Mouse (Mus musculus) cortical plate, adult 2 months (tissue): ENCODE data around the gene Cited4.

Experiments used
- CTCF ChIP-seq: fragments of 200-500 bp; IDR thresholded peaks from 2 replicates; pipeline ENCODE4 v1.5.1; 2011; ENCODE audit warnings: mild to moderate bottlenecking, control low read depth, low read length; ENCODE audit not compliant: insufficient read depth; ENCODE audit errors: extremely low read depth
- POLR2A ChIP-seq: fragments of 200-500 bp; IDR thresholded peaks from 2 replicates; pipeline ENCODE4 v1.6.1; 2011; ENCODE audit warnings: mild to moderate bottlenecking, low read length, control low read depth; ENCODE audit not compliant: insufficient read depth; ENCODE audit errors: extremely low read depth

GRCm38 (mm10) chr4:120673606-120674005, 7.2 kb downstream of the Cited4 start:
- TF ChIP-seq CTCF = no peak
- TF ChIP-seq POLR2A = no peak
